Mouse (Mus musculus): ENCODE results near the gene Zbtb14.

GRCm38 (mm10) chr17:69397163-69397562, 14.3 kb downstream of the Zbtb14 start:
- TF ChIP-seq CTCF (IDR thresholded peaks at IDR 0.05; ENCODE audit: low read depth, low read length) (no peak), POLR2AphosphoS5 (IDR thresholded peaks at IDR 0.05; ENCODE audit: insufficient replicate concordance, low read depth, low read length) (no peak), TAL1 (conservative IDR thresholded peaks at IDR 0.05; ENCODE audit: low read depth, low read length) (no peak)
